Mouse (Mus musculus): ENCODE data around the gene Sfn. TPM values are rescaled to one million over a fixed set of nuclear protein-coding genes. Genes with fewer than 3 reads are reported as not detected.
"Not testable (repeated sequence)": the region's sequence is repeated elsewhere in the genome, so short reads cannot be mapped to it uniquely, and the experiment has no call there.

Gene Sfn
- polyA plus RNA-seq (2016; fragmentation: Nextera tagmentation; extraction: Ambion mirVana) = 12.6 and 13.6 TPM in 2 replicates

GRCm38 (mm10) chr4:133601721-133602218 is at the start of gene Sfn:
TSS of gene Sfn (minus strand) at chr4:133602168.
- Histone ChIP-seq H3K27ac (no peak within 1 kb of the TSS), H3K36me3 (peaks cover 27% of the 10 kb centered on the region), H3K4me3 (peak within 1 kb of the TSS; percentile 7; the same call in 1 of the 2 replicates), H3K9me3 (replicated peaks) (no peaks in the 10 kb centered on the region), H3K27me3 (peaks cover 63% of the 10 kb centered on the region), H3K9ac (no peak within 1 kb of the TSS), H3K4me1 (peaks cover 17% of the 10 kb centered on the region), H3K4me2 (replicated peaks) (peak within 1 kb of the TSS; percentile 32)
- WGBS = 3% methylated on average over 16 of the region's 16 CpGs
- ATAC-seq (ENCODE audit: low FRiP score) = no peak

DNA sequence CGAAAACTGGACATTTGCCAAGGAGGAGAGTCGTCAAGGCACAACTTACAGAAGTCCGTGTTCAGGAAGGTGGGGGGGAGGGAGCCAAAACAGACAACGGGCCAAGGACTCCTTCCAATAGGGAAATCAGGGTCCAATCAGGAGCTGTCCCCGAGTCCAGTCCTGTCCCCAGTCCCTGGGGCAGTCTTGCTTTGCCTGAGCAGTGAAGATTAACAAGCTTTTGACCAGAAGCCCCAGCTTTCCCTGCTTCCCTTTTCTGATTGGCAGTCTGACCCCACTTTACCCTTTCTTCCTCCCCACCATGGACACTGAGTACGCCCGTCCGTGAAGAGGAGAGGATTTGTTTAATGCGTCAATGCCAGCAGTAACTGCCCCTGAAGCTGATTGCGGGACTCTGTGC is 49.5 kb upstream of the Sfn start:
- ATAC-seq (ENCODE audit: low FRiP score) = no peak
- H3K4me2 ChIP-seq (replicated peaks) = no peak overlapping the region
- WGBS = 57% methylated on average over 10 of the region's 10 CpGs

DNA sequence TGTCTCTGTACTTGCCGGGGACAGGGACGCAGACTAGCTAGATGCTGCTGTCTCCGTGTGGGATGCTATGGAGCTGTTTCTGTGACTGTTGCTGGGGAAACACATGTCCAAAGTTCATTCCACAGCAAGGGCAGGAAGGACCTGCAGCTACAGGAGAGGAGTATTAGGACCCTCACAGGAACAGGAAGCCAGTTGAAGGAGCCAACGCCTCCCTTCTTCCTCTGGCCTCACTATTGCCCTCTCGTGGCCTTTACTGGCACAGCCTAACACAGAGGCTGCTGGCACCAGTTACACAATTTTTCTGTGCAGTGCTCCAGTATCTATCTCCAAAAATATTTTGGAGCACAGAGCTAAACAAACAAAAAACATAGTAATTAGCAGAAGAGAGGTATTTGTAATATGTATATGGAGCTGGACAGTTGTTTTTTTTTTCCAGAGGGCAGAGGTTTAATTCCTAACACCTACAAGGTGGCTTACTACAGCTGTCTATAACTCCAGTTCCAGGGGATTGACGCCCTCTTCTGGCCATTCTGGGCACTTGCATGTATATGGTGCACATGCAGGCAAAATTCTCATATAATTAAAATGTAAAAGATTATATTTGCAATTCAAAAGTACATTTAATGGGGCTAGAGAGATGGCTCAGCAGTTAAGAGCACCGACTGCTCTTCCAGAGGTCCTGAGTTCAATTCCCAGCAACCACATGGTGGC is 48.2 kb upstream of the Sfn start, which contains the start of gene Zdhhc18:
Gene Zdhhc18 (minus strand): TSS at position 166 of the 711 bp plus-strand sequence.
- ATAC-seq (ENCODE audit: low FRiP score) = no peak
- Histone ChIP-seq H3K4me3 (peak within 1 kb of the TSS; percentile 6; the same call in 1 of the 2 replicates), H3K36me3 (no peaks in the 10 kb centered on the region), H3K9me3 (replicated peaks) (peaks cover 4% of the 10 kb centered on the region; the same call in 1 of the 2 replicates), H3K4me2 (replicated peaks) (peak within 1 kb of the TSS; percentile 29), H3K9ac (no peak within 1 kb of the TSS), H3K27ac (no peak within 1 kb of the TSS), H3K4me1 (no peaks in the 10 kb centered on the region), H3K27me3 (no peaks in the 10 kb centered on the region)
- WGBS = 42% methylated on average over 7 of the region's 7 CpGs

More for the DNA sequence above, 49.5 kb upstream of the Sfn start:
- no peaks in the 10 kb centered on the region for H3K4me1 ChIP-seq
- no peak overlapping the region for H3K9ac ChIP-seq
- H3K4me3 ChIP-seq = no peak overlapping the region
- no peak overlapping the region for H3K27ac ChIP-seq
- no peaks in the 10 kb centered on the region for H3K27me3 ChIP-seq
- H3K36me3 ChIP-seq = no peaks in the 10 kb centered on the region
- H3K9me3 ChIP-seq (replicated peaks) = no peaks in the 10 kb centered on the region

GRCm38 (mm10) chr4:133649464-133649863 is 47.5 kb upstream of the Sfn start:
- H3K9ac ChIP-seq; H3K27me3 ChIP-seq; H3K9me3 ChIP-seq (replicated peaks); ATAC-seq (ENCODE audit: low FRiP score); H3K4me1 ChIP-seq; H3K36me3 ChIP-seq; H3K27ac ChIP-seq: not testable (repeated sequence)
- peak overlapping the region; percentile 6; the same call in 1 of the 2 replicates for H3K4me3 ChIP-seq
- WGBS = 89% methylated on average over 5 of the region's 5 CpGs
- H3K4me2 ChIP-seq (replicated peaks) = peak overlapping the region; percentile 29

DNA sequence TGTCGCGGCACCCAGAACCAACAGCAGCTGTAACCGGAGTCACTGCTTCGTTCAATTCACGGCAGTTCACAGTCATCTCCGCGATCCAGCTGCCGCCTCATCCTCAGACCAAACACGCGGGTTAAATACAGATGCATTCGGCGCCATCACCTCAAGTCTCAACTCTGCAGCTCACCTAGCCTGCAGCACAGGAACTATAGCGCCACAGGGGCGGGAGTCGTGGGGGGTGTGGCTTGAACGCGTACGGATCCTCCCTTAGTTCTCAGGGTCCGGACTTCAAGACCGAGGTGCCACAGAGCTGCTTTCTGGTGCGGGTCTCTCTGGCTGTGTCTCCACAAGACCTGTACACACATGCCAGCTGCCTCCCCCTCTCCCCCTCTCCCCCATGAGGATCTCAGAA is 43.7 kb upstream of the Sfn start:
- H3K4me3 ChIP-seq = no peak overlapping the region
- no peaks in the 10 kb centered on the region for H3K36me3 ChIP-seq
- WGBS = 44% methylated on average over 21 of the region's 21 CpGs
- no peak overlapping the region for H3K27ac ChIP-seq
- no peak overlapping the region for H3K9ac ChIP-seq
- ATAC-seq (ENCODE audit: low FRiP score) = no peak
- no peaks in the 10 kb centered on the region for H3K27me3 ChIP-seq
- peaks cover 11% of the 10 kb centered on the region for H3K9me3 ChIP-seq (replicated peaks)
- no peak overlapping the region for H3K4me2 ChIP-seq (replicated peaks)
- H3K4me1 ChIP-seq = no peaks in the 10 kb centered on the region

DNA sequence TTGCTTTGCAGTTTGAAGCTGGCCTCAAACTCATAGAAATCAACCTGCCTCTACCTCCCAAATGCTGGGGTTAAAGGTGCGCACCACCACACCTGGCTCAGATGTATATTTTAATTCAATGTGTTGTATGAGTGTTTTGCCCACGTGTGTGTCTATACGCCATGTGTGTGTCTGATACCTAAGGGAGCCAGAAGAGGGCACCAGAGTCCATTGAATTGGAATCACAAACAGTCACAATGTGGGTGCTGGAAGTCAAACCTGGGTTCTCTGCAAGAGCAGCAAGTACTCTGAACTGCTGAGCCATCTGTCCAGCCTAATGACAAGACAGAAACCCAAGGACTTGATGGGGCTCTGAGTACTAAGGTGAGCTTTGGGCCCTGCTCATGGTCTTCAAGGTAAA is 43.2 kb upstream of the Sfn start:
- Histone ChIP-seq H3K4me2 (replicated peaks) (no peak overlapping the region), H3K4me3 (no peak overlapping the region), H3K4me1 (no peaks in the 10 kb centered on the region), H3K9me3 (replicated peaks) (peaks cover 11% of the 10 kb centered on the region), H3K27ac (no peak overlapping the region), H3K27me3 (no peaks in the 10 kb centered on the region), H3K9ac (no peak overlapping the region), H3K36me3 (no peaks in the 10 kb centered on the region)
- no peak for ATAC-seq (ENCODE audit: low FRiP score)
- 89% methylated on average over 3 of the region's 3 CpGs for WGBS

GRCm38 (mm10) chr4:133634043-133634410 is 32.1 kb upstream of the Sfn start:
- Histone ChIP-seq H3K4me1 (peaks cover 19% of the 10 kb centered on the region), H3K4me2 (replicated peaks) (no peak overlapping the region), H3K9me3 (replicated peaks) (no peaks in the 10 kb centered on the region), H3K4me3 (no peak overlapping the region), H3K27ac (no peak overlapping the region), H3K9ac (no peak overlapping the region), H3K27me3 (no peaks in the 10 kb centered on the region), H3K36me3 (no peaks in the 10 kb centered on the region)
- ATAC-seq (ENCODE audit: low FRiP score) = no peak
- 81% methylated on average over 5 of the region's 5 CpGs for WGBS

DNA sequence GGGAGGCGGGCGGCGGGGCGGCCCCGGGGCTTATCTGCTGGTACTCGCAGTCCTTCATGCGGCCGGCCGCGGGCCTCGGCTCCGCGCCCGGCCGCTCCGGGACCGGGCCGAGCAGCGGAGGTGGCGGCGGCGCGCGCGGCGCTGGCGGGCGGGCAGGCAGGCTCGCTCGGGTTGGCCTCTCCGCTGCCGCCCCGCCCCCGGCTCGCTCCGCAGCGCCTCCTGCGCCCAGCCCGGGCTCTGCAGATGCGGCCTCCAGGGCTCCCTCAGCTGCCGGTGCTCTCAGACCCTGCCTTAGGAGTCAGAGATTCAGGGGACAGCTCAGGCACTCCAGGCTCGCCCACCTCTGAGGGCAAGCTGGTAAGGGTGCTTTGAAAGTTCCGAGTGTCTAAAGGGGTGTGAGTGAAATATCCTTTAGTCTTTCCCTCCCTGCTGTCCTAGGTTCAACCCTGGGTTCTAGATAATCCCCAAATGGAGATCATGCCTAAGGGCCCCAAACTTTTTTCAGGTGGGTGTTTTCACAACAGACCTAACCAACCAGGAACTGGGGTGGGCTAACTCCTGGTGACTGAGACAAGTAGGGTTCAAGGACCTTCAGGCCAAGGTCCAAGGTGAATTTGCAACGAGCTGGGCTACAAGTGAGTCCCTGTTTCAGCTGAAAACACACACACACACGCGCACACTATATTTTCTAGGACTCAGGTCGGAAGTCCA is 31.5 kb upstream of the Sfn start:
- Histone ChIP-seq H3K27me3 (no peaks in the 10 kb centered on the region), H3K9me3 (replicated peaks) (no peaks in the 10 kb centered on the region), H3K4me3 (peak overlapping the region; percentile 85), H3K27ac (peak overlapping the region; percentile 76), H3K36me3 (no peaks in the 10 kb centered on the region), H3K4me1 (peaks cover 19% of the 10 kb centered on the region), H3K9ac (peak overlapping the region; percentile 91), H3K4me2 (replicated peaks) (peak overlapping the region; percentile 74)
- WGBS = 11% methylated on average over 32 of the region's 47 CpGs
- ATAC-seq (ENCODE audit: low FRiP score) = peak; percentile 82

DNA sequence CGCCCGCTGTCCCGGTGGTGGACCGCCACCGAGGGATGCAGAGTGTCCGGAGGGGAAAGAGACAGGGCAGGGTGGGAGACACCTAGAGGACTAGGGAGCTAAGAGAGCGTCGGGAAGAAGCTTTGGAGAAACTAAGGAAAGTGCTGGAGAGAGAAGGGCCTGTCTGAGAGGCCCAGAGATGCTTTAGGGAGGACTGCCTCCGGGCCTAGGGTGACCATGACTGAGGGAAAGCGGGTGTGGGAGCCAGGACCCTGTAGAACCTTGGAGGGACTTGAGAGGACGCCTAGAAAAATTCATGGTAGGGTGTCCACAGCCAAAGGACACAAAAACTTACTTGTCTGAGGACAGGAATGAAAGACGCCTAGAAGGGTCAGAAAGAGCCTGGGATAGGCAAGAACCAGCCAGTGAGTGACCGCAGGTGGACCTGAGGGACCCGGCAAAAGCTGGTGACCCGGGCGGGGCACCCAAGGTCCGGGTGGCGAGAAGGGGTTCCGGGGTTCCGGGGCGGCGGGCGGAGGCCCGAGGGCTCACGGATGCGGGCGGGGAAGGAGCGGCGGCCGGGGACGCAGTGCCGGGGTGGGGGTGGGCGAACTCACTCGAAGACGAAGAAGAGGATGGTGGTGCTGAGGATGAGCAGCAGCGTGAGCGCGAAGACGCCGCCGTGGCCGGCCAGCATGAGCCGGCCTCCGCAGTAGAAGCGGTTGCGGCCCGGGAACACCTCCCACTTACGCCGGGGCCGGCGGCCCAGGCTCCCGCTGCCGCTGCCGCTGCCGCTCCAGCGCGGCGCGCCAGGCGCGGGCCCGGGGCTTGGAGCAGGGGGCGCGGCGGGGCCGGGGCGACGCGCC is 30.7 kb upstream of the Sfn start:
- Histone ChIP-seq H3K9ac (peak overlapping the region; percentile 91), H3K4me1 (peaks cover 19% of the 10 kb centered on the region), H3K4me3 (peak overlapping the region; percentile 85), H3K9me3 (replicated peaks) (no peaks in the 10 kb centered on the region), H3K27me3 (no peaks in the 10 kb centered on the region), H3K36me3 (no peaks in the 10 kb centered on the region), H3K4me2 (replicated peaks) (peak overlapping the region; percentile 74), H3K27ac (peak overlapping the region; percentile 76)
- ATAC-seq (ENCODE audit: low FRiP score) = peak; percentile 75
- WGBS = 2% methylated on average over 57 of the region's 69 CpGs

DNA sequence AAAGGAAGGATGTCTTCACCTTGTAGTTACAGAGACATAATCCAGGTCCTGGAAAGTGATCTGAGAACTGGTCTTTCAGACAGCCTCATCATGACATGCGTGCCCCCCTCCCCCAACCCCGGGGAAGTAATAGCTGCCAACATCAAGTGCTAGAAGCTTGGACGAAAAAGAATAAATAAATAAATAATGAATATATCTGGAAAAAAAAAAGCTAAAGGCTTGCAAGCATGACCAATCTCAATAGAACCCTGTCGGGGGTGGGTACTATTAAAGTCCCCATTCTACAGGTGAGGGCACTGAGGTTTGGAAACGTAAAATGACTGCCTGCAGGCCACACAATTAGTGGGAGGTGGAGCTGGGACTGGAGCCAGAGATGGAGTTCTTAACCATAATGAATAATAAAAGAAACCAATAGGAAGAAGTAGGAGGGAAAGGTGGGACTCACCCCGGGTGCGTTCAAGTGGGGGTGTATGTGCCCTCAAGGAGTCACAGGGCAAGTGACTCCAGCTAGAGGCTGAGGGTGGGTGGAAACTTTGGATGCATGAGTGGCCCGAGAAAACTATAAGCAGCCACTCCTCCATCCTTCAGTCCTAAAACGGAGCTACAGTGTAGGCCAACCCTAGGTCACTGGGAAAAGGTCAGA is 29.9 kb upstream of the Sfn start:
- no peaks in the 10 kb centered on the region for H3K27me3 ChIP-seq
- WGBS = 45% methylated on average over 9 of the region's 9 CpGs
- H3K9ac ChIP-seq = peak overlapping the region; percentile 91
- peak overlapping the region; percentile 85 for H3K4me3 ChIP-seq
- H3K9me3 ChIP-seq (replicated peaks) = no peaks in the 10 kb centered on the region
- H3K36me3 ChIP-seq = 0 out of 2 replicates have a peak, but pooled peaks cover 2% of the 10 kb centered on the region
- H3K27ac ChIP-seq = no peak overlapping the region
- ATAC-seq (ENCODE audit: low FRiP score) = no peak
- H3K4me2 ChIP-seq (replicated peaks) = peak overlapping the region; percentile 74
- peaks cover 19% of the 10 kb centered on the region for H3K4me1 ChIP-seq

- Histone ChIP-seq H3K9ac (no peak overlapping the region; the same call in 1 of the 2 replicates), H3K27me3 (no peaks in the 10 kb centered on the region), H3K9me3 (replicated peaks) (no peaks in the 10 kb centered on the region), H3K27ac (no peak overlapping the region), H3K36me3 (peaks cover 8% of the 10 kb centered on the region; the same call in 1 of the 2 replicates), H3K4me3 (no peak overlapping the region), H3K4me1 (peaks cover 19% of the 10 kb centered on the region), H3K4me2 (replicated peaks) (0 out of 2 replicates have a peak overlapping the region, but pooled peaks have one; percentile 11)
- no peak for ATAC-seq (ENCODE audit: low FRiP score)
- WGBS = 89% methylated on average over 14 of the region's 14 CpGs
Measured at GRCm38 (mm10) chr4:133631071-133631768, 29.3 kb upstream of the Sfn start.
